Mouse (Mus musculus): ENCODE data around the gene Cftr. TPM values are rescaled to one million over a fixed set of nuclear protein-coding genes. Genes with fewer than 3 reads are reported as not detected.

The Cftr gene
- total RNA-seq, 2 experiments from 2014 or later, result 0.77 to 0.98 TPM

DNA sequence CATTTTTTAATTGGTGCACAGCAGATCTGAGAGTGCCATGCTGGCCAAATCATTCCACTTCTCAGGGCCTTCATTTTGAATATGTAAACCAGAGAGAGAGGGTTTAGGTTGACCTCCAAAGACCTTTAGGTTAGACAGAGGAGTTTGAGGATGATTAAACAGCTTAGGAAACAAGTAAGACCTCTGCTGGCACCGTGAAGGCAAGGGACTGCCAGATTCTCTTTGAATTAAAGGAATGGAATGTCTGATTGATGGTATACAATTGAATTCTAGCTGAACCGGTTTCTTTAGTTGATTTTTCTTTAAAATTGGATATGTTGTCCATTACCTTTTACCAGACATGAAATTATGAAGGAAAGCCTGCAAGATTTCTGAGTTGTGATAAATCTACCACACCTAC, 140.5 kb downstream of the Cftr start:
- no peak for DNase-seq
- intact Hi-C loops (cut with DNase I), result no loop called here

DNA sequence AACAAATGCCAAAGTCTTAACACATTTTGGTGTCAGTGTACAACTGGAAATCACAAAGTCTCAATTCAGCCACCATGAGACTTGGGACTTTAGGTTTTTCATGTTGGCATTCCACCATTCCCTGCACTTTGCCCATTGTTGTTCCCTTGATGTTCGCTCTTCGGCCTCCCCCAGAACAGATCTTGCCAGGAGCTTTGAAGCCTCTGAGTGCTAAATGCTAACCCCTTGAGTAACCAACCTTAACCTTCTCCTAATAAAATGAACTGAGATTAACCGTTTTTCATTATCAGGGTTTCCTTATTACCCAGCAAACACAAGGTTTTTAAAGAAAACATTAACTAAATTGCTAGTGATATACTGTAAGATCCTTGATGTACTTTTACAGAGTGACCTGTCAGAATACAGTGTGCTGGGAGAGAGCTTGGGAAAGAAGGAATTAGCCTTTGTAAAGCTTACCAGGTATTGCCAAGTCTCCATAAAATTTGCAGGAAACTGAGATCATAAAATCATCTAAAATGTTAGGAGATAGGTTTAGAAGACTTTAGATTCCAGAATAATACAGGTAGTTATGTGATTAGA, 144.0 kb downstream of the Cftr start:
- no peak for DNase-seq
- intact Hi-C loops (cut with DNase I), result no loop called here

DNA sequence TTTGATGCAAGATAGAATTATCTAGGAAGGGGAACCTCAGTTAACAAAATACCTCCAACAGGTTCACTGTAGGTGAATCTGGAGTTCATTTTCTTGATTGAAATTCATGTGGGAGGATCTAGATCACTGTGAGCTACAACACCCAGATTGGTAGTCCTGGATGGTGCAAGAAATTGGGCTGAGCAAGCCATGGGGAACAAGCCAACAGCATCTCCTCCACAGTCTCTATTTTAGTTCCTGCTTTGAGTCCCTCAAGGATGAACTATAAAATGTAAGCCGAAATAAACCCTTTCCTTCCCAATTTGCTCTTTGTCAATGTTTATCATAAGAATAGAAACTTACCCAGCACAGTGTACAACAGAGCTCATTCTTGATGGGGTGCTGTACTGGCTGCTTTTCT, 152.5 kb downstream of the Cftr start:
- intact Hi-C loops (cut with DNase I), result no loop called here
- DNase-seq, result no peak

DNA sequence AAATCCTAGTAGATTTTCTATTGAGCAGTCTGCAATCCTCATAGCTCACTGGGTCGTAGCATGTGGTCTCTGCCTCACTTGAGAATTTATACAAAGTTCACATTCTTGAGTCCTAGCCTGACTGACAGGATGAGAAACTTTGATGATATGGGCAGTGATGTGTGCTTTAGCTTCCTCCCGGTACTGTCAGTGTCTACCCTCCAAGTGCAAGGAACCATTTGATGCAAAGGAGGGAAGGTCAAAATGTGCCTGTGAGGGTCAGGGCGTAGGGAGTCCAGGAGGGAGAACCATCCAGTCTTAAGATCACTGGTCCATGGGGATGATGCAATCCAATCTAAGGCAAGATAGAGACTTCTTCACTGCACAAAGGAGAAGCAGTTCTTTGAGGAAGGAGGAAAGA, 164.9 kb downstream of the Cftr start:
- DNase-seq, result no peak
- intact Hi-C loops (cut with DNase I), result no loop called here

DNA sequence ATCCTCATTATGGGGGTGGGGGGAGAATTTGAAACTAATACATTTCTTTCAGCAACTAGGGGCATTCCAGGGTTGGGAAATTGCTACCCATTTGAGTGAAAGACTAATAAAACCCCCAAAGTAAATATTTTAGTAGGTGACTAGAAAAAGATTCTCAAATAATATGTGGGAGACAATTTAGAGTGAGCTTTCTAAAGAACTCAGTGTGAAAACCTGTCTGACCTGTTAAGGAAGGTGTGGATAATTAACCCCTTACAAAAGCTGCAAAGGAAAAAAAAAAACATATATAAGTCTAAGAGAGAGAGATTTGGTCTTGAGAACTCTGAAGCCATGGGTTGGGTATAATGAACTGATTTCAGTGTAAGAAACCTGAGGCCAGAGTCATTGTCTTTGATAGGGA, 167.8 kb downstream of the Cftr start:
- no peak for DNase-seq
- intact Hi-C loops (cut with DNase I), result no loop called here

DNA sequence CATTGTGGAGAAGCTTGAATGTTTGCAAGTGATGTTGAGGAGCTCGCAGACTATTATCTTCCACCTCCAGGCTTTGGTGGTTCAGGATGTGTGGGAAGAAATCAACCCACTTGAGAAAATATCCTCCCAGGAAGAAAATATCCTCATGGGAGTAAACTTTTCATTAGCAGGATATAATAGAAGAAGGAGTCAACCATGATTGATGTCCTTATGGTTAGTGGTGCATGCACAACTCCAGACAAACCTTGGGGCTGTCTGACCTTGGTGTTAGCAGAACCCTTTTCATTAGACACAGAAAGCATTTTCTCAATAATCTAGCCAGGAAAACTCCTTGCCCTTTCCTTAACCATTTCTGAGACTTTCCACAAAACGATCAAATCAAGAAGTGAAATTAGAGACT, 173.8 kb downstream of the Cftr start:
- DNase-seq, result no peak
- intact Hi-C loops (cut with DNase I), result no loop called here

DNA sequence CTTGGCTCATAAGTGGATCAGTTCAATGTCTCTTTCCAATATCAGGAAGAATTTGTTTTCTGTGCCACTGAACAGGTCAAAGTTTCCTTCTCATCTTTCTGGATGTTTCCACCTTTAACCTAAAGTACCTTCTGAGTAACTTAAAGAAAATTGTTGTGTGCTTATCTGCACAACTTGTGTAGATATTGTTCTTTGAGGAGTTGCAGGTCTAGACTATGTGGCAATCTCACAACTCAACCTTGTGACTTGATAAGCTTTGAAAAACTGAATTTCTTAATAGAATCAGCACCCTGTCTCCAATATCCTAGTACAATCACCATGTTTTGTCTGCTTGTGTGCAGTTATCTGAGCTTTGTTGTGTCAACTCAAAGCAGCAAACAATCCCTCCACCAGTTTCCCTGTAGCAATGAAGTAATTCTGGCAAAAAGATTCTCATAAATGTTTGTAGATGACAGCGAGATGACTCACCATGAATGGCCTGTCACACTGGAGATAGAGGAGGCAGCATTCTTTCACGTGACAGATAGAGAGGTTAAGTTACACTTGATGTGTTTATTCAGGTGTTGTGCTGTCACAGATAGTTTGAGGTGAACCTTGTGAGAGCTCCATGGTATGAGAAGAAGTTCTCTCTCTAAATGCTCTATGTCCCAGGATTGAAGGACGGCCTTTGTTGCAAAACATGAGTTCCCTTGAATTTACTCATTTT, 178.8 kb downstream of the Cftr start:
- DNase-seq, result no peak
- intact Hi-C loops (cut with DNase I), result no loop called here

DNA sequence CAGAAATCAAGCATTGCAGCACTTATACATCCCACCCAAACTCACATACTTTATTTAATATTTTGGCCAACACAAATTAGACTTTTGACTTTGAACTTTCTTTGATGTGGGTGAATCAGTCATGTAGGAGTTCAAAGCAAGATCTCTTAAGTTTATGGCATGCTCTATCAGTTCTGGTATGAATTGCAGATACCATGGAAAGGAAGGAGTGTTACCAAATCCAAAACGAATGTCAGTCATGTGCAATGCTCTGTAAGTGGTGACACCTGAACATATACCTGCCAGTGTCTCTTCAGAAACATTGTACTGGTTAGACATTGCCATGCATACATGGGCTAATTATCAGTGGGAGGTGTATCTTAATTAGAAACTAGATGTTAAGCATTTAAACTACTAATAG, 189.7 kb downstream of the Cftr start:
- intact Hi-C loops (cut with DNase I), result no loop called here

DNA sequence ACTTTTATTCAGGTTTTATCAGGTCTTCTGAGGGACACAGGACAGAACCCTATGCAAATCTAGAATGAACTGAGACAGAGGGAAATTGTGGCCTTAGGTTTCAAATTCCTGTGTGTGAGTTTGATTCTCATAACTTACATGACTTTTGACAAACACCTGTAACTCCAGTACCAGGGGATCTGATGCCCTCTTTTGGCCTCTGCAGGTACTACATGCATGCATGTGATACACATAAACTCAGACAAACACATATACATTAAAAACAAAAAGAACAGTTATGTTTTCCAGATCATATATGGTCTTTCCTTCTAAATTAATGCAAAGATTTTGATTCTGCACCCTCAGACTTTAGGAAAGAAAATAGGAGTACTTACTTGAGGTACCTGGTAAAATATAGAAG, 190.5 kb downstream of the Cftr start:
- no peak for DNase-seq
- intact Hi-C loops (cut with DNase I), result no loop called here

More for the DNA sequence above, 189.7 kb downstream of the Cftr start:
- no peak for DNase-seq

DNA sequence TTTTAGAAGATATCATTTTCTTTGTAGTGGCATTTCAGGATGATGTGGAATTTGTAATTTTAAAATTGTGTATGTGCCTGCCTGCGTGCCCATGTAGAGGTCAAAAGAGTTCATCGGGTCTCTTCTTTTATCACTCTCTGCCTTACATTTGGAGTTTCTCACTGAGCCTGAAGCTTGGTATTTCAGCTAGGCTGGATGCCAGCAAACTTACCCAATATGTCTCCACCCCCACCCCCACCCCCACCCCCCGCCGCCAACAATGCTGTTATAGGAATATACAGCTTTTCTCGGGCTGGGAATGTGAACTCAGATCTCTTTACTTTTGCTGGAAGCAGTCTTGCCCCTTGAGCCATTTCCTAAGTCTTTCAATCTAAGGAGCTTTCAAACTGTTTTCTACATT, 191.7 kb downstream of the Cftr start:
- DNase-seq, result no peak
- intact Hi-C loops (cut with DNase I), result no loop called here

DNA sequence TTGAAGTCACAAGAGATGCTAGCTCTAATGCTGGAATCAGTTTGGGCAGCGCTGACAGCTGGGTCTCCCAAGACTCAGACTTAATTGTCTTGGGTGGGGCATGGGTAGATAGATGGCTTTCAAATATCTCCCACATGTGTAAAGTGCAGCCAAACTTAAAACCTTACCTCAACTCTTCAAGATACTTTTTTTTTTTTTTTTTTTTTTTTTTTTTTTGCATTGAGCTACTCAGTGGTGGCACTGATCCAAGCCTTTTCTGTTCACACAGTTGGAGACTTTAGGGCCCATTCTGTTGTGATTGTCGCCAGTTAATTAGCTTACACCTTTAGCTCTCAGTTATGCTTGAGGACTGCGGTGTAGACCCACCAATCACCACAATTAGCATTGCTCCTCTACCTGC, 198.6 kb downstream of the Cftr start:
- intact Hi-C loops (cut with DNase I), result no loop called here

DNA sequence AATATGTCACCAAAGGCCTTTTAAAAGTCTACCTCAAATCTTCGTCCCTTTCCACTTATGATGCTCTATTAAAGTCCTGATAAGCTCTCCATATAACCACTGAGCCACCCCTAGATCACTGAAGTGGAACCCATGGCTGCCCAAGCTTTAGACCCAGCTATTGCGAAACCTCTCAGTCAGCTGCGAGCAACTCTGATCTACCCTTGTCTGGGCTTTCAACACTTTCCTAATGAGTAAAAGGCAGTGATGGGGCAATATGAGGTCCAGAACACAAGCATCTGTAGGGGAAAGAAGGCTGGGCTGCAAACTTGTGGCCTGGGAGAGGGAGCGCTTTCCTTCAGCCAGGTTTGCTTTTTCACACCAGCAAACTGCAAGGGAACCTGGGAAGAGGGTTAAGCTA, 199.2 kb downstream of the Cftr start:
- intact Hi-C loops (cut with DNase I), result loop anchor here (5.0 kb wide), 2 partner anchors 237 to 282 kb away; no protein-coding TSS in a partner anchor
- DNase-seq, result no peak

More for the DNA sequence above, 198.6 kb downstream of the Cftr start:
- DNase-seq, result no peak

Other genes with a start within 250 kb of the Cftr start
- gene Wnt2, start 140.1 kb upstream of the Cftr start, total RNA-seq (2021), result 1 to 10 TPM in 1 of 2 experiments, under 1 TPM in 1; 0.66 to 1.2 TPM
- not detected for gene Asz1, start 61.6 kb upstream of the Cftr start, total RNA-seq (2021)

Data from left cerebral cortex, postnatal 4 days (tissue).